Mouse (Mus musculus) lung, adult 2 months (tissue): ENCODE results near the gene Cd276.

Source experiments
- CTCF ChIP-seq: fragments of 200-500 bp; IDR thresholded peaks from 2 replicates; pipeline ENCODE4 v1.5.1; 2011; ENCODE audit warnings: mild to moderate bottlenecking, low read length, control low read depth; ENCODE audit not compliant: insufficient read depth
- POLR2A ChIP-seq: fragments of 200-500 bp; IDR thresholded peaks from 2 replicates; pipeline ENCODE4 v1.6.1; 2011; ENCODE audit warnings: low read depth, mild to moderate bottlenecking, control low read depth, low read length, borderline replicate concordance; ENCODE audit errors: extremely low read depth

GRCm38 (mm10) chr9:58588657-58589056 lies 33.4 kb upstream of the Cd276 start:
- TF ChIP-seq CTCF, result no peak
- TF ChIP-seq POLR2A, result no peak
